Mouse (Mus musculus): ENCODE measurements around the gene Zglp1. TPM values are rescaled to one million over a fixed set of nuclear protein-coding genes. Genes with fewer than 3 reads are reported as not detected.
"Not testable (repeated sequence)": the region's sequence is repeated elsewhere in the genome, so short reads cannot be mapped to it uniquely, and the experiment has no call there.

Zglp1 gene
- polyA plus RNA-seq, 1 experiment from 2014 or later, result 0.86 TPM

- not testable (repeated sequence) for H3K9me3 ChIP-seq; H3K4me1 ChIP-seq; H3K4me3 ChIP-seq; H3K27ac ChIP-seq; H3K36me3 ChIP-seq (replicated peaks); H3K9ac ChIP-seq; ATAC-seq (replicated peaks); H3K27me3 ChIP-seq (replicated peaks); H3K4me2 ChIP-seq
- WGBS, result 57% methylated on average over 1 of the region's 1 CpGs
Measured at GRCm38 (mm10) chr9:21044785-21045184, 22.1 kb downstream of the Zglp1 start.

GRCm38 (mm10) chr9:21043563-21043962 lies 23.3 kb downstream of the Zglp1 start:
- no peaks in the 10 kb centered on the region for H3K9me3 ChIP-seq
- H3K9ac ChIP-seq, result no peak overlapping the region
- WGBS, result 83% methylated on average over 4 of the region's 4 CpGs
- no peak for ATAC-seq (replicated peaks)
- H3K27me3 ChIP-seq (replicated peaks), result peaks cover 20% of the 10 kb centered on the region
- no peak overlapping the region for H3K27ac ChIP-seq
- H3K4me1 ChIP-seq, result peaks cover 2% of the 10 kb centered on the region
- H3K4me2 ChIP-seq, result no peak overlapping the region
- H3K36me3 ChIP-seq (replicated peaks), result no peaks in the 10 kb centered on the region
- no peak overlapping the region for H3K4me3 ChIP-seq

GRCm38 (mm10) chr9:21041308-21041707 lies 25.6 kb downstream of the Zglp1 start:
- H3K9ac ChIP-seq, result no peak overlapping the region
- H3K27me3 ChIP-seq (replicated peaks), result peaks cover 42% of the 10 kb centered on the region
- peaks cover 22% of the 10 kb centered on the region for H3K4me1 ChIP-seq
- H3K9me3 ChIP-seq, result no peaks in the 10 kb centered on the region
- ATAC-seq (replicated peaks), result no peak
- H3K27ac ChIP-seq, result no peak overlapping the region
- no peaks in the 10 kb centered on the region for H3K36me3 ChIP-seq (replicated peaks)
- WGBS, result 58% methylated on average over 4 of the region's 4 CpGs
- no peak overlapping the region for H3K4me2 ChIP-seq
- no peak overlapping the region for H3K4me3 ChIP-seq

- Histone ChIP-seq H3K27ac (no peak overlapping the region), H3K4me3 (no peak overlapping the region), H3K9ac (no peak overlapping the region), H3K4me1 (peaks cover 33% of the 10 kb centered on the region), H3K36me3 (replicated peaks) (no peaks in the 10 kb centered on the region), H3K27me3 (replicated peaks) (peaks cover 58% of the 10 kb centered on the region), H3K9me3 (no peaks in the 10 kb centered on the region), H3K4me2 (no peak overlapping the region)
- WGBS, result 74% methylated on average over 3 of the region's 3 CpGs
- ATAC-seq (replicated peaks), result no peak
Measured at GRCm38 (mm10) chr9:21039779-21040178, 27.1 kb downstream of the Zglp1 start.

GRCm38 (mm10) chr9:21037481-21037891 lies 29.4 kb downstream of the Zglp1 start:
- Histone ChIP-seq H3K36me3 (replicated peaks) (no peaks in the 10 kb centered on the region), H3K4me1 (peaks cover 46% of the 10 kb centered on the region), H3K4me3 (peak overlapping the region; percentile 57), H3K9ac (peak overlapping the region; percentile 69), H3K27me3 (replicated peaks) (peaks cover 79% of the 10 kb centered on the region), H3K27ac (no peak overlapping the region), H3K4me2 (peak overlapping the region; percentile 87), H3K9me3 (no peaks in the 10 kb centered on the region)
- WGBS, result 1% methylated on average over 31 of the region's 31 CpGs
- peak; percentile 87 for ATAC-seq (replicated peaks)

GRCm38 (mm10) chr9:21036666-21037065 lies 30.2 kb downstream of the Zglp1 start:
- no peaks in the 10 kb centered on the region for H3K9me3 ChIP-seq
- H3K36me3 ChIP-seq (replicated peaks), result no peaks in the 10 kb centered on the region
- no peak overlapping the region for H3K27ac ChIP-seq
- H3K4me1 ChIP-seq, result peaks cover 54% of the 10 kb centered on the region
- H3K9ac ChIP-seq, result no peak overlapping the region; the same call in 1 of the 2 replicates
- ATAC-seq (replicated peaks), result 0 out of 2 replicates have a peak, but pooled peaks have one; percentile 10
- peak overlapping the region; percentile 57 for H3K4me3 ChIP-seq
- H3K4me2 ChIP-seq, result peak overlapping the region; percentile 87
- WGBS, result 5% methylated on average over 22 of the region's 22 CpGs
- peaks cover 86% of the 10 kb centered on the region for H3K27me3 ChIP-seq (replicated peaks)

GRCm38 (mm10) chr9:21036161-21036560 lies 30.7 kb downstream of the Zglp1 start:
- 8% methylated on average over 20 of the region's 20 CpGs for WGBS

GRCm38 (mm10) chr9:21035586-21035985 lies 31.3 kb downstream of the Zglp1 start:
- Histone ChIP-seq H3K4me2 (peak overlapping the region; percentile 87), H3K9ac (no peak overlapping the region), H3K4me1 (peaks cover 65% of the 10 kb centered on the region), H3K27me3 (replicated peaks) (peaks cover 90% of the 10 kb centered on the region), H3K9me3 (no peaks in the 10 kb centered on the region), H3K27ac (no peak overlapping the region), H3K36me3 (replicated peaks) (no peaks in the 10 kb centered on the region), H3K4me3 (peak overlapping the region; percentile 6; the same call in 1 of the 2 replicates)
- whole genome bisulfite sequencing, result 17% methylated on average over 9 of the region's 9 CpGs
- ATAC-seq (replicated peaks), result no peak

More at GRCm38 (mm10) chr9:21036161-21036560, 30.7 kb downstream of the Zglp1 start:
- Histone ChIP-seq H3K9ac (no peak overlapping the region), H3K36me3 (replicated peaks) (no peaks in the 10 kb centered on the region), H3K4me1 (peaks cover 59% of the 10 kb centered on the region), H3K4me2 (peak overlapping the region; percentile 87), H3K27ac (no peak overlapping the region), H3K4me3 (peak overlapping the region; percentile 57), H3K27me3 (replicated peaks) (peaks cover 89% of the 10 kb centered on the region), H3K9me3 (no peaks in the 10 kb centered on the region)
- ATAC-seq (replicated peaks), result no peak

GRCm38 (mm10) chr9:21034481-21035085 lies 32.3 kb downstream of the Zglp1 start:
- H3K36me3 ChIP-seq (replicated peaks), result no peaks in the 10 kb centered on the region
- peak overlapping the region; percentile 87; the same call in 1 of the 2 replicates for H3K4me2 ChIP-seq
- ATAC-seq (replicated peaks), result no peak
- no peak overlapping the region for H3K4me3 ChIP-seq
- H3K9me3 ChIP-seq, result no peaks in the 10 kb centered on the region
- peaks cover 75% of the 10 kb centered on the region for H3K4me1 ChIP-seq
- WGBS, result 6% methylated on average over 17 of the region's 17 CpGs
- no peak overlapping the region for H3K9ac ChIP-seq
- no peak overlapping the region for H3K27ac ChIP-seq
- peaks cover 90% of the 10 kb centered on the region for H3K27me3 ChIP-seq (replicated peaks)

GRCm38 (mm10) chr9:21033136-21033535 lies 33.8 kb downstream of the Zglp1 start:
- Histone ChIP-seq H3K4me1 (peaks cover 74% of the 10 kb centered on the region), H3K36me3 (replicated peaks) (no peaks in the 10 kb centered on the region), H3K9me3 (no peaks in the 10 kb centered on the region), H3K9ac (no peak overlapping the region), H3K4me3 (peak overlapping the region; percentile 59), H3K27me3 (replicated peaks) (peaks cover 90% of the 10 kb centered on the region), H3K27ac (no peak overlapping the region), H3K4me2 (peak overlapping the region; percentile 98)
- ATAC-seq (replicated peaks), result no peak
- under 1% methylated on average over 34 of the region's 34 CpGs for WGBS

- Histone ChIP-seq H3K36me3 (replicated peaks) (no peaks in the 10 kb centered on the region), H3K9ac (peak overlapping the region; percentile 63), H3K27ac (no peak overlapping the region), H3K4me2 (peak overlapping the region; percentile 98), H3K4me1 (peaks cover 70% of the 10 kb centered on the region), H3K27me3 (replicated peaks) (peaks cover 90% of the 10 kb centered on the region), H3K9me3 (no peaks in the 10 kb centered on the region), H3K4me3 (peak overlapping the region; percentile 59)
- ATAC-seq (replicated peaks), result no peak
- WGBS, result 3% methylated on average over 7 of the region's 7 CpGs
Measured at GRCm38 (mm10) chr9:21032491-21032890, 34.4 kb downstream of the Zglp1 start.

GRCm38 (mm10) chr9:21031896-21032351 lies 35.0 kb downstream of the Zglp1 start, which contains the start of gene Icam5:
Icam5 (plus strand) TSS chr9:21032073.
- Histone ChIP-seq H3K9me3 (no peaks in the 10 kb centered on the region), H3K4me2 (peak within 1 kb of the TSS; percentile 98), H3K9ac (peak within 1 kb of the TSS; percentile 63), H3K27ac (0 out of 2 replicates have a peak within 1 kb of the TSS, but pooled peaks have one; percentile 39), H3K36me3 (replicated peaks) (no peaks in the 10 kb centered on the region), H3K4me1 (peaks cover 64% of the 10 kb centered on the region), H3K27me3 (replicated peaks) (peaks cover 87% of the 10 kb centered on the region), H3K4me3 (peak within 1 kb of the TSS; percentile 59)
- ATAC-seq (replicated peaks), result peak; percentile 35
- under 1% methylated on average over 35 of the region's 35 CpGs for WGBS
